Mouse (Mus musculus): ENCODE measurements around the gene Setmar. TPM values are rescaled to one million over a fixed set of nuclear protein-coding genes. Genes with fewer than 3 reads are reported as not detected.

Gene Setmar
- total and polyA plus RNA-seq, 2 experiments from 2014 or later, result 2.3 to 4.0 TPM

DNA sequence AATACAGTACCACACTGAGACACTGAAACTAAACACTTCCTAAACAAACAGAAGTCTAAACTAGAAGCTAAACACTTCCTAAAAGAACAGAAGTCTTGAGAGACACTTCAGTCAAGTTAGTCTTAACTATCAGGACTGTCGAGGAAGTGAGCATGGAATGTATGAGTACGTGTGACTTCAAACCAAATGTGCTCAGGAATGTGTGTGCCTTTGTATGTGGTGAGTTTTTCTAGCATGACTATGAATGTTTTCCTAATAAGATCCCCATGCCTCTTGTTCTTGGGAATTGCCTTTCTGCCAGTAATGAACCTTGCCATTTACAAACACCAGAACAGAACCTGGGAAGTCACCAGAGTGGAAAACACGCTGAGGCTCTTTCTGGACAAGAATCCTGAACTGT is 3.7 kb upstream of the Setmar start:
- no peak overlapping the region for H3K4me3 ChIP-seq (ENCODE audit: low read depth, low read length)
- no peaks in the 10 kb centered on the region for H3K36me3 ChIP-seq (ENCODE audit: insufficient read depth, low read length)
- no peak for DNase-seq (ENCODE audit: low spot score)
- H3K9ac ChIP-seq (replicated peaks; ENCODE audit: low read length, poor library complexity, severe bottlenecking), result no peak overlapping the region
- no peaks in the 10 kb centered on the region for H3K9me3 ChIP-seq (ENCODE audit: low read length)
- 84% methylated on average over 3 of the region's 3 CpGs for WGBS
- no peaks in the 10 kb centered on the region for H3K4me1 ChIP-seq (ENCODE audit: insufficient read depth, low read length)
- no peak overlapping the region for H3K4me2 ChIP-seq (ENCODE audit: low read depth, low read length, poor library complexity, severe bottlenecking)
- H3K27me3 ChIP-seq (ENCODE audit: insufficient read depth, low read length), result no peaks in the 10 kb centered on the region
- ATAC-seq (ENCODE audit: low FRiP score), result no peak
- no peak for TF ChIP-seq CTCF (IDR thresholded peaks at IDR 0.05)
- no peak overlapping the region for H3K27ac ChIP-seq (ENCODE audit: low read depth, low read length)

DNA sequence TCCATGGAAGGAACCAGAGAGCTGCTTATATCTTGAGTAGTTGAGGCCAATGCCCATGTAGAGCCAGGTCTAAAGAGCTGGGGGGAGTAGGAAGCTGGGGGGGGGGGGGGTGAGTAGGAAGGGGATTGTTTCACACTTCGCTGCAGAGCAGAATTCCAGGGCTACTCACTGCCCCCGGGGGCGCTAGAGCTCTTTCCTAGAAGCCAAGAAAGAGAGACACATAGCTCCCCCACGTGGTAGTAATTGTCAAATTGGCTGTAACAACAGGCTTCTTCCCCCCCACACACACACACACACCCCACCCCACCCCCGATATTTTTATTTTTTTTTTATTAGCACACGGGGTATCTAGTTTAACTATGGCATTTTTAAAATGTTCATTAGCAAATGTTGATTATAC is 738 bp downstream of the Setmar start:
- Histone ChIP-seq H3K27ac (ENCODE audit: low read depth, low read length) (peak overlapping the region; percentile 87), H3K4me1 (ENCODE audit: insufficient read depth, low read length) (no peaks in the 10 kb centered on the region), H3K4me3 (ENCODE audit: low read depth, low read length) (peak overlapping the region; percentile 48), H3K4me2 (ENCODE audit: low read depth, low read length, poor library complexity, severe bottlenecking) (peak overlapping the region; percentile 64), H3K27me3 (ENCODE audit: insufficient read depth, low read length) (no peaks in the 10 kb centered on the region), H3K9ac (replicated peaks; ENCODE audit: low read length, poor library complexity, severe bottlenecking) (peak overlapping the region; percentile 67), H3K9me3 (ENCODE audit: low read length) (no peaks in the 10 kb centered on the region), H3K36me3 (ENCODE audit: insufficient read depth, low read length) (no peaks in the 10 kb centered on the region)
- 5% methylated on average over 6 of the region's 6 CpGs for WGBS
- peak; percentile 75 for TF ChIP-seq CTCF (IDR thresholded peaks at IDR 0.05)
- peak; percentile 88 for ATAC-seq (ENCODE audit: low FRiP score)
- DNase-seq (ENCODE audit: low spot score), result peak; percentile 98

DNA sequence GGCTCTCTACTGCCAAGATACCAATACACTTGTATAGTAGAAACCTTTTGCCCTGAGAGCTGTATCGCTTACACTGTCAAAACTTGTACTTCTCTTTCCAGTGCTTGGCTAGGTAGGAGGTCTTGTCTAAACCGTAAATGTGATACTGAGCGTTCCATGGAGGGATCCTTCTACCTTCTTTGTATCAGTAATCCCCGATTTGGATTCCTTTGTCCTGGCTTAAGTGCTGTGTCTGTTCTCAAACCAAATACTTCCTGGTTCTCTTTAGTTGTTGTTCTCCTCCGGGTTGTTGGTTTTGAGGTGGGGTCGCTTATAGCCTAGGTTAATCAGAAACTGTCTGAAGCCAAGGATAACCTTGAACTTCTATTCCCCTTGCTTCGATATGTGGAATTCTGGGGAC is 6.1 kb downstream of the Setmar start:
- 94% methylated on average over 7 of the region's 7 CpGs for WGBS
- Histone ChIP-seq H3K27me3 (ENCODE audit: insufficient read depth, low read length) (no peaks in the 10 kb centered on the region), H3K4me3 (ENCODE audit: low read depth, low read length) (no peak overlapping the region), H3K9ac (replicated peaks; ENCODE audit: low read length, poor library complexity, severe bottlenecking) (no peak overlapping the region), H3K9me3 (ENCODE audit: low read length) (no peaks in the 10 kb centered on the region), H3K36me3 (ENCODE audit: insufficient read depth, low read length) (no peaks in the 10 kb centered on the region), H3K4me1 (ENCODE audit: insufficient read depth, low read length) (no peaks in the 10 kb centered on the region), H3K27ac (ENCODE audit: low read depth, low read length) (no peak overlapping the region), H3K4me2 (ENCODE audit: low read depth, low read length, poor library complexity, severe bottlenecking) (no peak overlapping the region)
- no peak for ATAC-seq (ENCODE audit: low FRiP score)
- no peak for DNase-seq (ENCODE audit: low spot score)
- TF ChIP-seq CTCF (IDR thresholded peaks at IDR 0.05), result no peak

DNA sequence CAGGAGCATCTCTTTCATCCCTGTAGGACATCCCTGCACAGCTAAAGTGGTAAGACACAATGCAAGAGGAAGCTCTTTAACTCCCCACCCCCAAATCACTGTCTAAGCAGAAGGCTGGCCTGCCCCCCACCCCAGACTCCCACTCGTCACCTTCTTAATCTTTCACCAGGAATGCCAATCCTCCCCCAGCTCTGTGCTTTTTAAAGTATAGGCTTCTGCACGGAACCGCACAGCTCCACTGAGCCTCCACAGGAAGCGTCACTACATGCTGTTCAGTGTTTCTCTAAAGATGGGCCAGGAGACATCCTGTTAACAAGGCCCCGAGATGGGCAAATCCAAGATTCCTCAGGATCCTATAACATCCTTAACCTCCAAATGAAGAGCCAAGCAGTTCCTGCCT is 8.2 kb downstream of the Setmar start:
- DNase-seq (ENCODE audit: low spot score), result no peak
- no peak for ATAC-seq (ENCODE audit: low FRiP score)
- no peak overlapping the region for H3K27ac ChIP-seq (ENCODE audit: low read depth, low read length)
- H3K36me3 ChIP-seq (ENCODE audit: insufficient read depth, low read length), result 0 out of 2 replicates have a peak, but pooled peaks cover 3% of the 10 kb centered on the region
- TF ChIP-seq CTCF (IDR thresholded peaks at IDR 0.05), result no peak
- H3K4me2 ChIP-seq (ENCODE audit: low read depth, low read length, poor library complexity, severe bottlenecking), result no peak overlapping the region
- H3K4me3 ChIP-seq (ENCODE audit: low read depth, low read length), result no peak overlapping the region
- 64% methylated on average over 5 of the region's 5 CpGs for WGBS
- no peak overlapping the region for H3K9ac ChIP-seq (replicated peaks; ENCODE audit: low read length, poor library complexity, severe bottlenecking)
- H3K27me3 ChIP-seq (ENCODE audit: insufficient read depth, low read length), result no peaks in the 10 kb centered on the region
- H3K9me3 ChIP-seq (ENCODE audit: low read length), result no peaks in the 10 kb centered on the region
- H3K4me1 ChIP-seq (ENCODE audit: insufficient read depth, low read length), result no peaks in the 10 kb centered on the region

DNA sequence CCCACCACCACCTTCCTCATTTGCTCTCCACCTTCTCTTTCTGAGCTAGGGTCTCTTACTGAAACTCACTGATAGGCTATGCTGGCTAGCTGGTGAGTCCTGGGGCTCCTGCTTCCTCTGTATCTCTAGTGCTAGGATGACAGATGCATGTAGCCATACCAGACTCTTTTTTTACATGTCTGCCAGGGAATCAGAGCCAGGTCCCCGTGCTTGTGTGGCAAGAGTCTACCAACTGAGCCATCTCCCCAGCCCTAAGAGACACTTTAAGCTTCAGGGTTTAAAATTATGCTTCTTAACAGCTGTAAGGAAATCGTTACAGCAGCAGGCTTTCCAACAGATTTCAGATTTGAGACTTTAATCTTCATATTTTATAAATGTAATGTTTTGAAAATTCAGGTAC is 9.1 kb downstream of the Setmar start:
- Histone ChIP-seq H3K9ac (replicated peaks; ENCODE audit: low read length, poor library complexity, severe bottlenecking) (no peak overlapping the region), H3K9me3 (ENCODE audit: low read length) (no peaks in the 10 kb centered on the region), H3K36me3 (ENCODE audit: insufficient read depth, low read length) (0 out of 2 replicates have a peak, but pooled peaks cover 3% of the 10 kb centered on the region), H3K4me3 (ENCODE audit: low read depth, low read length) (no peak overlapping the region), H3K27ac (ENCODE audit: low read depth, low read length) (no peak overlapping the region), H3K27me3 (ENCODE audit: insufficient read depth, low read length) (no peaks in the 10 kb centered on the region), H3K4me2 (ENCODE audit: low read depth, low read length, poor library complexity, severe bottlenecking) (no peak overlapping the region), H3K4me1 (ENCODE audit: insufficient read depth, low read length) (no peaks in the 10 kb centered on the region)
- no peak for DNase-seq (ENCODE audit: low spot score)
- ATAC-seq (ENCODE audit: low FRiP score), result no peak
- WGBS, result 87% methylated on average over 2 of the region's 2 CpGs
- TF ChIP-seq CTCF (IDR thresholded peaks at IDR 0.05), result no peak

DNA sequence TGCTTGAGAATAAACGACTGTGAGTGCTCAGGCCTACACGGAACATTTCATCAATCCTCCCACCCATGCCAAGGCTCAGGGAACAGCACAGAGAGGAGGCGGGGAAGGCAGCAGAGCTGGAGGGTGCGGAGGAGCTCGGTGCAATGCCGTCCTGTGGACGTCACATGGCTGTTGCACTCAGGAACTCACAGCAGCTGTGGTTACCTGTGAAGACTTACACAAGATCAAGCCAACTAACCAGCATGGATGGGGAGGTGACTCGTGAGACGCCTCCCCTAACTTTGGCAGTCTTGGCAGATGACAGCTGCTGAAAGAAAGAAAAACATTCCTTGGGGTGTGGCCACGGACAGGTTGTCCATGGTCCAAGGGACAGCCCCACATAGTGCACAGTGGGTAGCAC is 9.8 kb downstream of the Setmar start:
- no peak overlapping the region for H3K27ac ChIP-seq (ENCODE audit: low read depth, low read length)
- H3K36me3 ChIP-seq (ENCODE audit: insufficient read depth, low read length), result 0 out of 2 replicates have a peak, but pooled peaks cover 3% of the 10 kb centered on the region
- no peak for TF ChIP-seq CTCF (IDR thresholded peaks at IDR 0.05)
- H3K9ac ChIP-seq (replicated peaks; ENCODE audit: low read length, poor library complexity, severe bottlenecking), result no peak overlapping the region
- H3K27me3 ChIP-seq (ENCODE audit: insufficient read depth, low read length), result no peaks in the 10 kb centered on the region
- no peak for DNase-seq (ENCODE audit: low spot score)
- no peaks in the 10 kb centered on the region for H3K9me3 ChIP-seq (ENCODE audit: low read length)
- WGBS, result 96% methylated on average over 10 of the region's 10 CpGs
- no peak overlapping the region for H3K4me3 ChIP-seq (ENCODE audit: low read depth, low read length)
- ATAC-seq (ENCODE audit: low FRiP score), result no peak
- no peak overlapping the region for H3K4me2 ChIP-seq (ENCODE audit: low read depth, low read length, poor library complexity, severe bottlenecking)
- no peaks in the 10 kb centered on the region for H3K4me1 ChIP-seq (ENCODE audit: insufficient read depth, low read length)
